Mouse (Mus musculus): ENCODE results near the gene Spata45. TPM values are rescaled to one million over a fixed set of nuclear protein-coding genes. Genes with fewer than 3 reads are reported as not detected.

Spata45 gene
- total RNA-seq, 2 experiments from 2014 or later = not detected

GRCm38 (mm10) chr1:191075199-191075883 is 38.9 kb downstream of the Spata45 start:
- DNase-seq = peak in 1 of 2 experiments; percentile 38
- intact Hi-C loops (cut with DNase I) = loop anchor here (2.0 to 5.0 kb wide), 2 partner anchors 73 to 131 kb away; no protein-coding TSS in a partner anchor

GRCm38 (mm10) chr1:191083230-191083629 is 46.8 kb downstream of the Spata45 start:
- intact Hi-C loops (cut with DNase I) = no loop called here
- no peak for DNase-seq

DNA sequence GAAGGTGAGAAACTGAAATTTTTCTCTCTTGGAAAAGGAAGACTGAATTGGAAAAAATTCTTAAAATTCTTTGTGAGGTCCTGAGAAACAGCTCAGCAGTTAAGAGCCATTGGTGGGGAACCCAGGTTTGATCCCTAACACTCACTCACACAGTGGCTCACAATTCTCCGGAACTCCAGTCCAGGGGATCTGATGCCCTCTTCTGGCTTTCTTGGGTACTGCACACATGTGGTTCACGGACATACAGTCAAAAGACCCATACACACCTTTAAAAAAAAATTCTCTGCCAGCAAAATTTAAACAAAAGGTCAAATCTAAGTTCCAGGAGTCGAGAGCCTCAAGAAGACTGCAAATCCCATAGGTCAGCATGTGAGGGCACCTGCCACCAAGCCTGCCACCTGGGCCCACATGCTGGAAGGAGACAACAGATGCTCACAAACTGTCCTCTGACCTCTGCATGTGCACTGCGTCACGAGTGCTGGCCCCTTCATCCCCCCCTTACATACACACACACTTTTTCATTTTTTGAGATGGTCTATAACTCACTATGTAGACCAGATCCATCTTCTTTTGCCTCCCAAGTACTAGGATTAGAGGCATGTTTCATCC is 48.6 kb downstream of the Spata45 start:
- intact Hi-C loops (cut with DNase I) = no loop called here
- peak in 1 of 2 experiments; percentile 53 for DNase-seq

GRCm38 (mm10) chr1:191085597-191085996 is 49.2 kb downstream of the Spata45 start:
- DNase-seq = no peak
- intact Hi-C loops (cut with DNase I) = no loop called here

DNA sequence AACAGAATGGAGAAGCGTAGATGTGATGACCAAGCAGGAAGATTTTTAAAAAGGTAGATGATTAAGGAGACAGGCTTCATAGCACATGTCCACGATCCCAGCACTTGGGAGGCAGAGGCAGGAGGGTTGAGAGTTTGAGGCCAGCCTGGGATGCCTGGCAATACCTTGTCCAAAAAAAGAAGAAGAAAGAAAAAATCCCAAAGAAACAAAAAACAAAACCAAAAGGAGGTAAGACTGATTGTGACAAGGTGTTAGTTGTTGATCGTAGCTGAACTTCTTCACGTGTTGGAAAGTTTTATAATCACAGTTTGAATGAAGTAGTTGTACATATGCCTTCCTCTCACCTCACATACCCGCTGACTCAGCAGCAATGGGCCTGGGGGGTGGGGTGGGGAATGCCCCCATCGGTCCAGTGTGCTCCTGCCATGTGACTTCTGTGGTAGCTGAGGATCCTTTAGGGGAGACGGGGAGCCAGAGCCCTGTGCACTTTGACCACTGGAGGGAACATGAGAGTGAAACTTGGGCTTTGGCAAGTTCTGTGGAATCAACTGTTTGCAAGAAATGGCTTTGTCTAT is 50.0 kb downstream of the Spata45 start:
- intact Hi-C loops (cut with DNase I) = no loop called here
- no peak for DNase-seq

GRCm38 (mm10) chr1:191086960-191087359 is 50.5 kb downstream of the Spata45 start:
- DNase-seq = no peak
- intact Hi-C loops (cut with DNase I) = no loop called here

GRCm38 (mm10) chr1:191087955-191088354 is 51.5 kb downstream of the Spata45 start:
- DNase-seq = no peak
- intact Hi-C loops (cut with DNase I) = no loop called here

DNA sequence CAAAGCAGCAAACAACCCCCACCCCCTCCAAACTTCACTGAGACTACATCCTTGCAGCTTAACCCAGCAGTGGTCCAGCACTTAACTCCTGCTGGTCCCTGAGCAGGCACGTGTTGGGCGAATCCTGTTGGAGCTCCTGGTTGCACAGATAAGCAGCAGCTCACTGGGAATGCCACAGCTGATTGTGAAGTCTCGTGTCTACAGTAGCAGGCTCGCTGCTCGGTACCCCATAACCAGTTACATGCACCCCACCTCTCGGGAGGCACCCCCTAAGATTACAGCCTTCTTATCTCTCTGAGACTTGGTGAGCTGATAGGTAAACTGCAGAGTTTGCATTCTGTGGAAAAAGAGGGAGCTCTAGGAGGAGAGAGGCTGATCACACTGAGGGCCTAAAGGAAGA is 52.9 kb downstream of the Spata45 start:
- DNase-seq = no peak
- intact Hi-C loops (cut with DNase I) = no loop called here

GRCm38 (mm10) chr1:191092050-191092449 is 55.6 kb downstream of the Spata45 start:
- no peak for DNase-seq
- intact Hi-C loops (cut with DNase I) = no loop called here

Other genes with a start within 250 kb of the Spata45 start
- gene Rps6kc1, start 124.9 kb upstream of the Spata45 start, total RNA-seq (2021) = 10 to 100 TPM; 14.9 to 18.3 TPM
- gene Angel2, start 111.5 kb upstream of the Spata45 start, total RNA-seq (2021) = 10 to 100 TPM; 23.1 to 25.1 TPM
- under 1 TPM; 0.37 to 0.56 TPM for gene Vash2, start 57.3 kb upstream of the Spata45 start, total RNA-seq (2021)
- 10 to 100 TPM; 12.5 to 20.2 TPM for gene Flvcr1, start 10.5 kb upstream of the Spata45 start, total RNA-seq (2021)
- 10 to 100 TPM; 12.6 to 14.3 TPM for gene Tatdn3, start 26.3 kb downstream of the Spata45 start, total RNA-seq (2021)
- under 1 TPM; 0.22 to 0.64 TPM for gene Nsl1, start 26.4 kb downstream of the Spata45 start, total RNA-seq (2021)
- not detected for gene Batf3, start 61.2 kb downstream of the Spata45 start, total RNA-seq (2021)
- not detected for gene Fam71a, start 128.2 kb downstream of the Spata45 start, total RNA-seq (2021)
- gene Atf3, start 181.4 kb downstream of the Spata45 start, total RNA-seq (2021) = 10 to 100 TPM; 11.9 to 18.8 TPM

Measured in gastrocnemius, postnatal 36 days (tissue).